Mouse (Mus musculus) embryo, embryonic 11 days (tissue): ENCODE measurements at regions not wholly inside any gene's neighbourhood (a gene's known extent, or its start where the extent isn't known, plus 50 kb on each side); places are given as distances from the start of the nearest gene placed in this dataset.

Experiments used
- DNase-seq: peaks from one replicate; pipeline ENCODE4 v3.0.0-alpha.2; 2015

- no peak for DNase-seq
Observed at GRCm38 (mm10) chr5:75756168-75756567, 181.5 kb downstream of the Kit start.

- peak; percentile 47 for DNase-seq
Observed at GRCm38 (mm10) chr5:75754356-75754755, 179.6 kb downstream of the Kit start.

GRCm38 (mm10) chr5:75745311-75745710, 170.6 kb downstream of the Kit start:
- DNase-seq = no peak

- no peak for DNase-seq
Observed at GRCm38 (mm10) chr5:75744475-75745045, 169.8 kb downstream of the Kit start.

- no peak for DNase-seq
Observed at GRCm38 (mm10) chr5:75739336-75739735, 164.6 kb downstream of the Kit start.

GRCm38 (mm10) chr5:75738445-75738844, 163.7 kb downstream of the Kit start:
- no peak for DNase-seq

- no peak for DNase-seq
Observed at GRCm38 (mm10) chr5:75737752-75738151, 163.0 kb downstream of the Kit start.

- DNase-seq = no peak
Observed at GRCm38 (mm10) chr5:75736318-75736717, 161.6 kb downstream of the Kit start.

- no peak for DNase-seq
Observed at GRCm38 (mm10) chr5:75734508-75734907, 159.8 kb downstream of the Kit start.

GRCm38 (mm10) chr5:75734043-75734442, 159.3 kb downstream of the Kit start:
- DNase-seq = no peak

GRCm38 (mm10) chr5:75731236-75731635, 156.5 kb downstream of the Kit start:
- no peak for DNase-seq

- DNase-seq = no peak
Observed at GRCm38 (mm10) chr5:75730698-75731097, 156.0 kb downstream of the Kit start.

- no peak for DNase-seq
Observed at GRCm38 (mm10) chr5:75721291-75721690, 146.6 kb downstream of the Kit start.

GRCm38 (mm10) chr5:75720091-75720940, 145.6 kb downstream of the Kit start:
- no peak for DNase-seq

- no peak for DNase-seq
Observed at GRCm38 (mm10) chr5:75718511-75719225, 144.0 kb downstream of the Kit start.
